17 mouse cellular contexts compared by ENCODE assay signal in the genomic region with DNA sequence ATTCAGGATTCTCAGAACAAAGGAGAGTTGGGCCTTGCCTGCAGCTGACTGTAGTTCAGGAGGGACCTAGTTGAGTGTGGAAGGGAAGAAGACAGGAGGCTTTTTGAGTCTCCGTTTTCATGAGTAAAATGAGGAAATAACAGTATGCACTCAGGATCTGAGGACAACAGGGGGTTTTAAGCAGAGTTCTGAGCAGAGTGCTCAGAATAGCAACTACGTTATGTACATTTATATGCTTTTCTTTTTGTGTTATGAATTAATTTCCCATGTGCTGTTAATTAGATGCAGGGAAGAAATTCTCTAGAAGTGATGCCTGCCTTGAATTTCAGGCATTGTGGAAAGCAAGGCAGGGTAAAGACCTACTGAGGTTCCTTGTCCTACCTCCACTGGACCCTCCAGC.
DNase-seq lines count a peak whose midpoint lies in the region; ATAC-seq and TF ChIP-seq lines count a peak whose summit lies in the region.
"Had no signal": no experiment of that assay in that cellular context is flagged by ENCODE, and none has a peak within 500 bp of the region (broad histone marks: within the 10 kb centered on the region; RNA-seq: fewer than 3 reads in every experiment).

No protein-coding gene starts in this region.

- H3K27ac ChIP-seq in forebrain, embryonic 16.5 days (ENCODE audit: low read length): peak overlapping the region; percentile 25
- no peak overlapping the region for H3K27ac ChIP-seq in forebrain, embryonic 14.5 days (ENCODE audit: low read depth, low read length)
- no peak overlapping the region for H3K27ac ChIP-seq in liver, postnatal 0 days (ENCODE audit: low read depth)
- H3K27ac ChIP-seq: forebrain, embryonic 12.5 days; forebrain, embryonic 15.5 days had no signal

- no peak overlapping the region for H3K4me3 ChIP-seq in forebrain, embryonic 16.5 days (replicated peaks; ENCODE audit: low read length)
- H3K4me3 ChIP-seq in forebrain, embryonic 14.5 days (ENCODE audit: low read depth, low read length): no peak overlapping the region
- H3K4me3 ChIP-seq in liver, postnatal 0 days (ENCODE audit: low read depth, low read length): no peak overlapping the region
- H3K4me3 ChIP-seq: forebrain, embryonic 12.5 days; forebrain, embryonic 15.5 days had no signal

- no peaks in the 10 kb centered on the region for H3K9me3 ChIP-seq in forebrain, embryonic 16.5 days (ENCODE audit: control insufficient read depth, low read length)
- no peaks in the 10 kb centered on the region for H3K9me3 ChIP-seq in forebrain, embryonic 14.5 days (replicated peaks; ENCODE audit: control insufficient read depth, low read length)
- H3K9me3 ChIP-seq in liver, postnatal 0 days (ENCODE audit: low read length): no peaks in the 10 kb centered on the region
- H3K9me3 ChIP-seq: forebrain, embryonic 12.5 days; forebrain, embryonic 15.5 days had no signal

- intact Hi-C loops in left cerebral cortex, postnatal 14 days (cut with DNase I): no loop called here
- intact Hi-C loops in left cerebral cortex, postnatal 36 days (cut with DNase I): no loop called here

- H3K36me3 ChIP-seq in forebrain, embryonic 16.5 days (ENCODE audit: control insufficient read depth, insufficient read depth): no peaks in the 10 kb centered on the region
- no peaks in the 10 kb centered on the region for H3K36me3 ChIP-seq in forebrain, embryonic 14.5 days (ENCODE audit: control insufficient read depth, insufficient read depth, low read length)
- no peaks in the 10 kb centered on the region for H3K36me3 ChIP-seq in liver, postnatal 0 days (replicated peaks; ENCODE audit: insufficient read depth, low read length)
- H3K36me3 ChIP-seq: forebrain, embryonic 12.5 days; forebrain, embryonic 15.5 days had no signal

- no peak for ATAC-seq in forebrain, embryonic 16.5 days
- no peak for ATAC-seq in forebrain, embryonic 14.5 days
- ATAC-seq in frontal cortex, adult (ENCODE audit: low TSS enrichment): peak; percentile 73
- no peak for ATAC-seq in liver, postnatal 0 days
- ATAC-seq: forebrain, embryonic 15.5 days had no signal

- no peak for DNase-seq in forebrain, embryonic 14.5 days (ENCODE audit: low spot score)
- no peak for DNase-seq in frontal cortex, postnatal 10 days (ENCODE audit: low spot score in 2 of 2)
- DNase-seq in left cerebral cortex, postnatal 14 days (ENCODE audit: low spot score in 2 of 2): peak; percentile 12 to 31
- no peak for DNase-seq in left cerebral cortex, postnatal 36 days (ENCODE audit: low spot score in 2 of 2)
- DNase-seq in liver, postnatal 0 days: no peak
- DNase-seq: adrenal gland, adult 2 months; adrenal gland, postnatal 10 days; adrenal gland, postnatal 25 days; cerebellum, adult 11-12 months; cerebellum, adult 2 months; cerebellum, adult 9-10 months; cerebellum, postnatal 10 days; cerebellum, postnatal 25 days had no signal

- no peaks in the 10 kb centered on the region; the same call in 1 of the 2 replicates for H3K4me1 ChIP-seq in forebrain, embryonic 16.5 days (replicated peaks; ENCODE audit: control insufficient read depth, insufficient read depth, low read length)
- H3K4me1 ChIP-seq in forebrain, embryonic 14.5 days (ENCODE audit: control insufficient read depth, insufficient read depth, low read length): no peaks in the 10 kb centered on the region
- H3K4me1 ChIP-seq in liver, postnatal 0 days (ENCODE audit: insufficient read depth): no peaks in the 10 kb centered on the region
- H3K4me1 ChIP-seq: forebrain, embryonic 12.5 days; forebrain, embryonic 15.5 days had no signal

- H3K9ac ChIP-seq in forebrain, embryonic 16.5 days (replicated peaks; ENCODE audit: low read depth, low read length): no peak overlapping the region
- no peak overlapping the region for H3K9ac ChIP-seq in forebrain, embryonic 14.5 days (ENCODE audit: low read length)
- H3K9ac ChIP-seq in liver, postnatal 0 days (replicated peaks): no peak overlapping the region
- H3K9ac ChIP-seq: forebrain, embryonic 12.5 days; forebrain, embryonic 15.5 days had no signal

- TF ChIP-seq CTCF in liver, postnatal 0 days (IDR thresholded peaks at IDR 0.05; ENCODE audit: low read depth): no peak

- WGBS in forebrain, embryonic 16.5 days: 67% methylated on average over 2 of the region's 2 CpGs
- WGBS in forebrain, embryonic 14.5 days: 78% methylated on average over 2 of the region's 2 CpGs
- 55% methylated on average over 2 of the region's 2 CpGs for WGBS in liver, postnatal 0 days (ENCODE audit: insufficient replicate concordance)

- no peak overlapping the region for H3K4me2 ChIP-seq in forebrain, embryonic 16.5 days (ENCODE audit: low read length)
- no peak overlapping the region for H3K4me2 ChIP-seq in forebrain, embryonic 14.5 days (ENCODE audit: low read length)
- no peak overlapping the region for H3K4me2 ChIP-seq in liver, postnatal 0 days (ENCODE audit: low read depth, low read length)
- H3K4me2 ChIP-seq: forebrain, embryonic 12.5 days; forebrain, embryonic 15.5 days had no signal

- no peaks in the 10 kb centered on the region for H3K27me3 ChIP-seq in forebrain, embryonic 16.5 days (replicated peaks; ENCODE audit: control insufficient read depth, insufficient read depth, low read length)
- no peaks in the 10 kb centered on the region for H3K27me3 ChIP-seq in forebrain, embryonic 14.5 days (replicated peaks; ENCODE audit: control insufficient read depth, insufficient read depth, low read length)
- H3K27me3 ChIP-seq in liver, postnatal 0 days (ENCODE audit: insufficient read depth, low read length): no peaks in the 10 kb centered on the region
- H3K27me3 ChIP-seq: forebrain, embryonic 12.5 days; forebrain, embryonic 15.5 days had no signal

- no peak for TF ChIP-seq EP300 in liver, postnatal 0 days (IDR thresholded peaks at IDR 0.05; ENCODE audit: low read depth)

Comparison
In these comparisons a context has a peak if more than half of its experiments do, and no peak if none do; other contexts are left out.
1. DNase-seq: peak in left cerebral cortex, postnatal 14 days (2 of 2); none in forebrain, embryonic 14.5 days (single experiment), frontal cortex, postnatal 10 days (0 of 2), left cerebral cortex, postnatal 36 days (0 of 2) and liver, postnatal 0 days (single experiment).